Mouse (Mus musculus) gastrocnemius, postnatal 4 days (tissue): ENCODE measurements at regions not wholly inside any gene's neighbourhood (a gene's known extent, or its start where the extent isn't known, plus 50 kb on each side); places are given as distances from the start of the nearest gene placed in this dataset.

Source experiments
- DNase-seq, 2 experiments: peaks; one replicate each; pipeline ENCODE4 v3.0.0; 2021 to 2022; ENCODE audit warnings: low spot score in 2 of 2, mixed read lengths in 2 of 2

GRCm38 (mm10) chr1:137760797-137761196 lies 414.7 kb downstream of the Ptprc start:
- no peak for DNase-seq

- no peak for DNase-seq
These were observed 424.0 kb downstream of the Ptprc start for GRCm38 (mm10) chr1:137751446-137751961.

- DNase-seq: no peak
These were observed 424.6 kb downstream of the Ptprc start for GRCm38 (mm10) chr1:137750894-137751293.

- no peak for DNase-seq
These were observed 429.4 kb downstream of the Ptprc start for GRCm38 (mm10) chr1:137746129-137746528.

GRCm38 (mm10) chr1:137738157-137738851 lies 437.2 kb downstream of the Ptprc start:
- DNase-seq: no peak

- DNase-seq: no peak
These were observed 471.6 kb downstream of the Ptprc start for GRCm38 (mm10) chr1:137703882-137704281.

- DNase-seq: no peak
These were observed 476.6 kb downstream of the Ptprc start for GRCm38 (mm10) chr1:137698876-137699275.

- DNase-seq: no peak
These were observed 478.2 kb downstream of the Ptprc start for GRCm38 (mm10) chr1:137697289-137697688.

- DNase-seq: no peak
These were observed 478.7 kb downstream of the Ptprc start for GRCm38 (mm10) chr1:137696796-137697195.

- DNase-seq: no peak
These were observed 479.8 kb downstream of the Ptprc start for GRCm38 (mm10) chr1:137695751-137696150.

- DNase-seq: no peak
These were observed 483.0 kb downstream of the Ptprc start for GRCm38 (mm10) chr1:137692525-137692924.

GRCm38 (mm10) chr1:137690860-137691595 lies 484.5 kb downstream of the Ptprc start:
- no peak for DNase-seq

GRCm38 (mm10) chr1:137670650-137671049 lies 504.9 kb downstream of the Ptprc start:
- DNase-seq: no peak

GRCm38 (mm10) chr1:137669849-137670248 lies 505.7 kb downstream of the Ptprc start:
- DNase-seq: no peak

GRCm38 (mm10) chr1:137658141-137658540 lies 517.4 kb downstream of the Ptprc start:
- no peak for DNase-seq

- peak; percentile 18 to 45 for DNase-seq
These were observed 518.5 kb downstream of the Ptprc start for GRCm38 (mm10) chr1:137656900-137657458.

GRCm38 (mm10) chr1:137654171-137654570 lies 521.3 kb downstream of the Ptprc start:
- no peak for DNase-seq

GRCm38 (mm10) chr1:137653495-137653894 lies 522.0 kb downstream of the Ptprc start:
- peak in 1 of 2 experiments; percentile 13 for DNase-seq

GRCm38 (mm10) chr1:137650629-137651028 lies 524.9 kb downstream of the Ptprc start:
- DNase-seq: no peak

- DNase-seq: no peak
These were observed 525.4 kb downstream of the Ptprc start for GRCm38 (mm10) chr1:137650082-137650481.

- DNase-seq: no peak
These were observed 526.7 kb downstream of the Ptprc start for GRCm38 (mm10) chr1:137648832-137649231.

GRCm38 (mm10) chr1:137644601-137645040 lies 530.9 kb downstream of the Ptprc start:
- DNase-seq: no peak
